Mouse (Mus musculus): ENCODE measurements around the gene Snai3.

Gene Snai3

GRCm38 (mm10) chr8:122459990-122460389 lies 543 bp downstream of the Snai3 start:
- no peak for DNase-seq (ENCODE audit: low read depth, low spot score)

DNA sequence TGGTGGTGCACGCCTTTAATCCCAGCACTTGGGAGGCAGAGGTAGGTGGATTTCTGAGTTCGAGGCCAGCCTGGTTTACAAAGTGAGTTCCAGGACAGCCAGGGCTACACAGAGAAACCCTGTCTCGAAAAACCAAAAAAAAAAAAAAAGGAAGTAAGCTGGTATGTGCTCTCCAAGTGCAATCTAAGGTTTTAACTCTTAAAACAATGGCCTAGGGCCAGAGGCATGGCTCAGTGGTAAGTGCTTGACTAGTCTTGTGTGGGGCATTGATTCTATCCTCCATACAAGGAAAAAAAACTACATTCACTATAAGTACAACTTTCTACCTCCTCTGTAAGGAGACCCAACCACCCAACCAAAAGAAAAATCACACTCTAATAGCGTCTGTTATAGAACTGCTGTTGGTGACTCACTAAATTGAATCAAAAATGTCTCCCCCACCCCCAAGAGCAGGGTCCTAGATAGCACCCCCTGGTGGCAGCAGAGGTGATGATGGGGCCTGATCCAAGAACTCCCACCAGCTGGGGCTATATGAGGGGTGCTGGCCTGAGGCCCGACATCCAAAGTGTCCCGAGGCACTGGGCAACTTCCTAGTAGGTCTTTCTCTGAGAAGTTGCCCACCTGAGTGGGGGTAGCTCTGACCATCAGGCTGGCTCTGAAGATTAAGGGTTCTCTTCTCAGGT lies 1.2 kb downstream of the Snai3 start:
- DNase-seq (ENCODE audit: low read depth, low spot score): no peak

- DNase-seq (ENCODE audit: low read depth, low spot score): no peak
These were observed 3.4 kb downstream of the Snai3 start for GRCm38 (mm10) chr8:122457171-122457570.

DNA sequence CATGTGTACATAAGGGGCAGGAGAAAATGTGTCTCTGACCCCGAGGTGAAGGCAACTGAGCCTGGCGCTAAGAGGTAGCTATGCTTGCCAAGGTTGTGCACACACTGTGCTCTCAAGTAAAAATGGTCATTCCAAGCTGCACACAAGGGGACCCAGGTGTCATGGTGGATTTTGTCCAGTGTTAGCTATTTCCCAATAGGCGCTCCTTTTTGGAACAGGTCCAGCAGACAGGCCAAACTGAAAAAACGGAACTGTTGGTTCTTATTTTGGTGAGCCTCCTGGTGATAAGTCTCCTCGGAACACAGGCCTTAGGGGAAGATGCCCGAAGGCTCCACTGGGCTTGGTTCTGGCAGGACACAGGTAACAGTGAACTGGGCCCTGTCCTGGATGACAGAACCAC lies 6.1 kb downstream of the Snai3 start:
- DNase-seq (ENCODE audit: low read depth, low spot score): no peak

GRCm38 (mm10) chr8:122452154-122452553 lies 8.4 kb downstream of the Snai3 start:
- peak; percentile 72 for DNase-seq (ENCODE audit: low read depth, low spot score)

- DNase-seq (ENCODE audit: low read depth, low spot score): peak; percentile 86
These were observed 9.3 kb downstream of the Snai3 start for GRCm38 (mm10) chr8:122451161-122451703.

DNA sequence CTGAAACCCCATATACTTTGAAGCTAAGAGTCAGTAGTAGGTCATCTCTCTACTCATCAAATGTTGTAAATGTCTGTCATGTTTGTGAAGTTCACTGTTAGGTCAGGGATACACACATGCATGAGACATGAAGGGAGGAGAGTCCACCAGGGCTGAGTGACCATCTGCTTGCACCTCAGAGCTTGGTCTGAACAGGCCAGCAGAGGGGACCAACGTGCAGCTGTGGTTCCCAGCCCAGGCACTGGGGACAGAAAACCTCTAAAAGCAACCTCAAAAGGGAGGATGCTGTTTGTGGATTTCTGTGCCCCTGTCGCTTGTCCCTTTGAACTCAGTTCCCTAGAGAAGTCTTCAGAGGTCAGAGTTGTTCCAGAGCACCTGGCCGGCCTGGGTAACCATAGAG lies 15.3 kb downstream of the Snai3 start:
- DNase-seq (ENCODE audit: low read depth, low spot score): no peak

- DNase-seq (ENCODE audit: low read depth, low spot score): peak; percentile 93
These were observed 16.3 kb downstream of the Snai3 start for GRCm38 (mm10) chr8:122444058-122444748.

GRCm38 (mm10) chr8:122443262-122444006 lies 17.1 kb downstream of the Snai3 start, which contains the start of gene Mvd:
Gene Mvd (minus strand): TSS chr8:122443422.
- peak; percentile 100 for DNase-seq (ENCODE audit: low read depth, low spot score)

GRCm38 (mm10) chr8:122442781-122443180 lies 17.8 kb downstream of the Snai3 start:
- no peak for DNase-seq (ENCODE audit: low read depth, low spot score)

- DNase-seq (ENCODE audit: low read depth, low spot score): no peak
These were observed 18.2 kb downstream of the Snai3 start for GRCm38 (mm10) chr8:122442356-122442755.

- no peak for DNase-seq (ENCODE audit: low read depth, low spot score)
These were observed 19.2 kb downstream of the Snai3 start for GRCm38 (mm10) chr8:122441326-122441725.

GRCm38 (mm10) chr8:122439336-122439735 lies 21.2 kb downstream of the Snai3 start:
- no peak for DNase-seq (ENCODE audit: low read depth, low spot score)

DNA sequence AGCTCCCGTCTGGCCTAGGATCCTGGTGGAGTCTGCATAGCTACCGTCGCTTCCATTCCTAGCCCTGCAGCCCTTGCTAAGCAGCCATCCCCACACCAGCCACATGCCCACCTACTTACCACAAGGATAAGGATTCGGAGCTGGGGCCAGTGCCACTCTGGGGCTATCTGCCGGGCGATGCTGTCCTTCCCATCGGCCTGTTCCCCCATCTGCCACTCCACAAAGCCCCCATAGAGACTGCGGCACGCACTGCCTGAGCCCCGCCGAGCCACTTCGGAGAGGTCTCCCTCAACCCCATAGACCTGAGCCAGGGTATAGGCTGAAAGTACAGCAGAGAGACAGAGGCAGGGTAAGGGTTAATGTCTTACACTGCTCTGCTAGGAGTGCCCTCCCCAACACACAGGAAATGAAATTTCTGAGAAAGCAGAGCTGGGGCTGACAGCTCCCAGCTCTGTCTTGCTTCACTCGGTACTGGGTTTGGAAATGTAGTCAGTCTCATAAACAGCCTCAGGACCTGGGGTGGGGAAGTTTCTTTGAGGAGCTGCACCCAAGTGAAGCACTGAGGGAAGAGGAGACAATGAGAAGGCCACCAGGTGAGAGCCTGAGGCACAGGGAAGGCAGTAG lies 22.7 kb downstream of the Snai3 start:
- no peak for DNase-seq (ENCODE audit: low read depth, low spot score)

- DNase-seq (ENCODE audit: low read depth, low spot score): no peak
These were observed 23.9 kb downstream of the Snai3 start for GRCm38 (mm10) chr8:122436586-122437125.

DNA sequence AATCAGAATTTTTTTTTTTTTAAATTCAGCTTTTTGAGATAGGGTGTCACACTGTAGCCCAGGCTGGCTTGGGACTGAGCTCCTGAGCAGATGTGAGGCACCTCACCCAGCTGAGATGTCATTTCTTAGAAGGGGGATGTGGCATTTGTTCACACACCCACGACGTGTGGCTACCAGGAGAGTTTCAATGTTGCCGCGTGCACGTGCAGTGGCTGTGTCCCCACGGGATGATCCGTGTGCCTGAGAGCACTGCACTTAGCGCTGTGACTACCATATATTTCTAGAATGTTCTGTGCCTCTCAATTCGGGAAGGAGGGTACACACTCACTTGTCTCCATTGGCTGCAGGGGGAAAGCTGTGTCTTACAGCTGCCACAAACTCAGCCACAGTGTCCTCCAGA lies 24.4 kb downstream of the Snai3 start:
- DNase-seq (ENCODE audit: low read depth, low spot score): no peak

DNA sequence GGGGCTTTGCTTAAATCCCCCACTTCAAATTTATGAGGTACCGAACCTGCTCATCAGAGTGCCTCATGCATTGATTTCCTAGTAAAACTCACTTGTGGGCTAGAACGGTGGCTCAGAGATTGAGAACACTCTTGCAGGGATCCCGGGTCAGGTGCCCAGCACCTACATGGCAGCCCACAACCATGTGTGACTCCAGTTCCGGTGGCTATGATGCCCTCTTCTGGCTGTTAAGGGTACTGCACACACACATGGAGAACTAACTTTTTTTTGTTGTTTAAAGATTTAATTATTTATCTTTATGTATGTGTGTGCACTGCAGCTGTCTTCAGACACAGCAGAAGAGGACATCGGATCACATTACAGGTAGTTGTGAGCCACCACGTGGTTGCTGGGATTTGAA lies 25.2 kb downstream of the Snai3 start:
- no peak for DNase-seq (ENCODE audit: low read depth, low spot score)

- no peak for DNase-seq (ENCODE audit: low read depth, low spot score)
These were observed 27.1 kb downstream of the Snai3 start for GRCm38 (mm10) chr8:122433269-122433905.

GRCm38 (mm10) chr8:122432443-122433268 lies 27.9 kb downstream of the Snai3 start, which contains the start of gene Cyba:
Gene Cyba (minus strand): TSS chr8:122432930.
- DNase-seq (ENCODE audit: low read depth, low spot score): peak; percentile 57

Measured in skeletal muscle tissue, adult 2 months (tissue).